Mouse (Mus musculus) small intestine, adult 2 months (tissue): Measurements from ENCODE around the gene Reck. TPM values are rescaled to one million over a fixed set of nuclear protein-coding genes. Genes with fewer than 3 reads are reported as not detected.

ENCODE experiments used
- H3K27ac ChIP-seq: fragments of 200-500 bp; 2 replicates; pipeline ENCODE4 v1.5.1; 2012; ENCODE audit warnings: low read depth, low read length, control low read depth, inconsistent platforms; ENCODE audit not compliant: insufficient read depth
- H3K27me3 ChIP-seq: fragments of 200-500 bp; 2 replicates; pipeline ENCODE4 v1.6.1; 2012; ENCODE audit warnings: mild to moderate bottlenecking, moderate library complexity, low read length, inconsistent platforms; ENCODE audit not compliant: control insufficient read depth, insufficient read depth
- H3K36me3 ChIP-seq: fragments of 200-500 bp; 2 replicates; pipeline ENCODE4 v1.6.1; 2012; ENCODE audit warnings: mild to moderate bottlenecking, low read length, control low read depth, inconsistent platforms; ENCODE audit not compliant: control insufficient read depth, insufficient read depth
- H3K4me1 ChIP-seq: fragments of 200-500 bp; 2 replicates; pipeline ENCODE4 v1.6.1; 2012; ENCODE audit warnings: low read length, inconsistent platforms, mixed read lengths; ENCODE audit not compliant: control insufficient read depth, insufficient read depth, insufficient read length
- H3K4me3 ChIP-seq: fragments of 200-500 bp; 2 replicates; pipeline ENCODE4 v1.5.1; 2012; ENCODE audit warnings: low read depth, mild to moderate bottlenecking, control low read depth, inconsistent platforms, low read length, moderate library complexity
- CTCF ChIP-seq: fragments of 200-500 bp; IDR thresholded peaks from 2 replicates; pipeline ENCODE4 v1.5.1; 2012; ENCODE audit warnings: low read depth, mild to moderate bottlenecking, control low read depth, inconsistent platforms, low read length, moderate library complexity, mixed read lengths; ENCODE audit not compliant: insufficient replicate concordance, insufficient read length; ENCODE audit errors: extremely low read depth
- POLR2A ChIP-seq: fragments of 200-500 bp; IDR thresholded peaks from 2 replicates; pipeline ENCODE4 v1.6.1; 2012; ENCODE audit warnings: low read depth, mild to moderate bottlenecking, control low read depth, inconsistent platforms, low read length, moderate library complexity
- WGBS: fragments of 180-500 bp; shearing (Covaris S2); methylation state at CpG from one replicate; pipeline ENCODE4 v1.1.7; 2018; 5-methylcytosine and 5-hydroxymethylcytosine counted together
- polyA plus RNA-seq: library from polyadenylated mRNA; depleted of rRNA; stranded (reverse); fragments of >200 nt; gene quantifications from 2 replicates; pipeline ENCODE4 v1.2.3, GENCODE M21; 2012; rRNA removed

The Reck gene
- polyA plus RNA-seq, 1 experiment, result 2.1 TPM

DNA sequence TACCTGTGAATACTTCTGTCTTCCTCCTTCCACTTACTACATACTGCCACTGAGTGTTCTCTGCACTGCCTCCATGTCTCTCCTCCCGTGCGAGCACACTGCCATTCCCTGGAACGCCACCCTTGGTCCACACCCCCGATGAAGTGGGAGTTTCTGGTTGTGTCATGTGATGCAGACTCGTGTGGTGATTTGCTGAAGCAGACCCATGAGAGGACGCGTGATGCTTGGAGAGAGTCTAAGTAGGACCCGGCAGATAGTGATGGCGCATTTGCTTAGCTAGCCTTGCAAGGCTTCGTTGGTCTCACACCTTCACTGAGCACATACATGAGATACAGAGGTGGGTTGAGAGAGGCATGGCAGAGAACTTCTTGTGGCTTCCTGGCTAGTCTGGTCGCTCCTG lies 117.7 kb downstream of the Reck start:
- 94% methylated on average over 11 of the region's 11 CpGs for WGBS
- H3K4me1 ChIP-seq, result no peaks in the 10 kb centered on the region
- TF ChIP-seq CTCF (no peak), POLR2A (no peak)
- H3K36me3 ChIP-seq, result no peaks in the 10 kb centered on the region
- H3K4me3 ChIP-seq, result no peak overlapping the region
- no peaks in the 10 kb centered on the region for H3K27me3 ChIP-seq
- no peak overlapping the region for H3K27ac ChIP-seq

DNA sequence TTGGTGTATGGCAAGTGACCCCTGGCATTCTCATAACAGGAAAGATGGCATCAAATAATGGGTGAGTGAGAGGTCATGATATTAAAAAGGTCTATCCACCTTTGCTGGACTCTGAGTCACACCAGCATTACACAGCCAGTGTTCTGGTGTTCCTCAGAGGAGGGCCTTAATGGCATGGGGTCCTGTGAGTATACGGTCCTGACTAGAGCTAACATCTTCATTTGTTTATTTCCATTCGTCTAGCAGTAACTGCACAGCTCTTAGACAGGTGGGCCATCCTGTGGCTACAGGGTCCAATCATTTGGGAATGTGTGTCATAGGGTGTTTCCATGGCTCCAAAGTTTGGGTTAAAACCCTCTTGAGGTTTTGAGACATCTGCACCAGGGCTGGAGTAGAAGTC lies 119.0 kb downstream of the Reck start:
- WGBS, result 78% methylated on average over 2 of the region's 2 CpGs
- Histone ChIP-seq H3K4me3 (no peak overlapping the region), H3K4me1 (no peaks in the 10 kb centered on the region), H3K27ac (no peak overlapping the region), H3K27me3 (no peaks in the 10 kb centered on the region), H3K36me3 (no peaks in the 10 kb centered on the region)
- TF ChIP-seq POLR2A (no peak), CTCF (no peak)

Other genes starting within 250 kb of the Reck start
- gene Npr2, start 243.6 kb upstream of the Reck start, polyA plus RNA-seq, result 5.8 and 6.3 TPM in 2 replicates
- 0.39 and 0.63 TPM in 2 replicates for gene Spag8, start 221.9 kb upstream of the Reck start, polyA plus RNA-seq
- gene Hint2, start 219.1 kb upstream of the Reck start, polyA plus RNA-seq, result 59.9 and 73.8 TPM in 2 replicates
- gene Tmem8b, start 206.6 kb upstream of the Reck start, polyA plus RNA-seq, result 3.0 and 4.3 TPM in 2 replicates
- gene Fam221b, start 206.4 kb upstream of the Reck start, polyA plus RNA-seq, result not detected in 2 replicates
- not detected in 2 replicates for gene Olfr70, start 174.7 kb upstream of the Reck start, polyA plus RNA-seq
- not detected in 2 replicates for gene Olfr71, start 165.3 kb upstream of the Reck start, polyA plus RNA-seq
- 1.0 and 2.0 TPM in 2 replicates for gene Hrct1, start 148.3 kb upstream of the Reck start, polyA plus RNA-seq
- gene Spaar, start 145.5 kb upstream of the Reck start, polyA plus RNA-seq, result 0.28 and 1.1 TPM in 2 replicates
- not detected in 2 replicates for gene Olfr159, start 104.5 kb upstream of the Reck start, polyA plus RNA-seq
- gene Olfr156, start 51.6 kb upstream of the Reck start, polyA plus RNA-seq, result not detected in 2 replicates
- gene Olfr157, start 35.3 kb upstream of the Reck start, polyA plus RNA-seq, result 0.04 and 0.10 TPM in 2 replicates
- not detected in 2 replicates for gene Olfr155, start 24.0 kb upstream of the Reck start, polyA plus RNA-seq
- gene Glipr2, start 81.9 kb downstream of the Reck start, polyA plus RNA-seq, result 3.2 and 9.7 TPM in 2 replicates
- gene Ccin, start 108.0 kb downstream of the Reck start, polyA plus RNA-seq, result not detected in 2 replicates
- gene Clta, start 128.9 kb downstream of the Reck start, polyA plus RNA-seq, result 119 and 280 TPM in 2 replicates
- gene Gne, start 208.6 kb downstream of the Reck start, polyA plus RNA-seq, result 26.9 and 40.6 TPM in 2 replicates